ENCODE assay signal across 15 mouse cellular contexts in genomic region chr19:44752056-44752940, GRCm38 (mm10). TPM values are rescaled to one million over a fixed set of nuclear protein-coding genes. Genes with fewer than 3 reads are reported as not detected.
DNase-seq lines count a peak whose midpoint lies in the region; ATAC-seq and TF ChIP-seq lines count a peak whose summit lies in the region.
"Had no signal": no experiment of that assay in that cellular context is flagged by ENCODE, and none has a peak within 500 bp of the region (broad histone marks: within the 10 kb centered on the region; RNA-seq: fewer than 3 reads in every experiment).

No protein-coding gene starts in this region.

- H3K27me3 ChIP-seq in midbrain, embryonic 11.5 days (ENCODE audit: control insufficient read depth, insufficient read depth, low read length): peaks cover 99% of the 10 kb centered on the region
- H3K27me3 ChIP-seq in midbrain, embryonic 16.5 days (ENCODE audit: control insufficient read depth, insufficient read depth, low read depth, low read length): peaks cover 71% of the 10 kb centered on the region
- peaks cover 100% of the 10 kb centered on the region for H3K27me3 ChIP-seq in hindbrain, embryonic 13.5 days
- peaks cover 76% of the 10 kb centered on the region for H3K27me3 ChIP-seq in kidney, embryonic 16.5 days (ENCODE audit: insufficient read depth, low read length)

- no peaks in the 10 kb centered on the region for H3K36me3 ChIP-seq in midbrain, embryonic 11.5 days (ENCODE audit: control insufficient read depth, insufficient read depth, low read length)
- H3K36me3 ChIP-seq in midbrain, embryonic 16.5 days (ENCODE audit: control insufficient read depth, insufficient read depth, low read length): no peaks in the 10 kb centered on the region
- no peaks in the 10 kb centered on the region for H3K36me3 ChIP-seq in hindbrain, embryonic 13.5 days
- H3K36me3 ChIP-seq in kidney, embryonic 16.5 days (ENCODE audit: insufficient read depth, low read length): no peaks in the 10 kb centered on the region

- no peaks in the 10 kb centered on the region for H3K9me3 ChIP-seq in midbrain, embryonic 11.5 days (ENCODE audit: control insufficient read depth, low read length)
- no peaks in the 10 kb centered on the region for H3K9me3 ChIP-seq in midbrain, embryonic 16.5 days (replicated peaks; ENCODE audit: control insufficient read depth, low read length, poor library complexity, severe bottlenecking)
- H3K9me3 ChIP-seq in hindbrain, embryonic 13.5 days: no peaks in the 10 kb centered on the region
- H3K9me3 ChIP-seq in kidney, embryonic 16.5 days (ENCODE audit: low read length): no peaks in the 10 kb centered on the region

- H3K4me2 ChIP-seq in midbrain, embryonic 11.5 days: no peak overlapping the region
- H3K4me2 ChIP-seq in midbrain, embryonic 16.5 days (ENCODE audit: low read length): no peak overlapping the region
- peak overlapping the region; percentile 52 for H3K4me2 ChIP-seq in hindbrain, embryonic 13.5 days
- peak overlapping the region; percentile 70 for H3K4me2 ChIP-seq in kidney, embryonic 16.5 days (replicated peaks; ENCODE audit: low read depth, low read length)

- DNase-seq in midbrain, embryonic 11.5 days (ENCODE audit: low spot score, missing footprints): peak; percentile 93
- DNase-seq in urinary bladder, postnatal 25 days (ENCODE audit: low spot score): no peak
- no peak for DNase-seq in gastrocnemius, adult 2 months
- no peak for DNase-seq in gastrocnemius, postnatal 4 days (ENCODE audit: low spot score in 2 of 2)
- DNase-seq: cerebellum, adult 11-12 months; gastrocnemius, postnatal 25 days; lung, adult 18-20 months had no signal

- H3K4me3 ChIP-seq in midbrain, embryonic 11.5 days (ENCODE audit: low read depth, low read length): no peak overlapping the region
- no peak overlapping the region for H3K4me3 ChIP-seq in midbrain, embryonic 16.5 days (ENCODE audit: low read depth, low read length)
- peak overlapping the region; percentile 15; the same call in 1 of the 2 replicates for H3K4me3 ChIP-seq in hindbrain, embryonic 13.5 days
- peak overlapping the region; percentile 68 for H3K4me3 ChIP-seq in kidney, embryonic 16.5 days (ENCODE audit: low read length)
- H3K4me3 ChIP-seq in gastrocnemius, adult 2 months: no peak overlapping the region

- intact Hi-C loops in gastrocnemius, adult 2 months (cut with DNase I): loop anchor here (10.0 kb wide), 1 partner anchor 133 kb away; no protein-coding TSS in a partner anchor

- no peak for TF ChIP-seq CTCF in gastrocnemius, adult 2 months (IDR thresholded peaks at IDR 0.05)

- H3K4me1 ChIP-seq in midbrain, embryonic 11.5 days (ENCODE audit: control insufficient read depth, insufficient read depth, low read length): peaks cover 27% of the 10 kb centered on the region
- peaks cover 7% of the 10 kb centered on the region for H3K4me1 ChIP-seq in midbrain, embryonic 16.5 days (ENCODE audit: control insufficient read depth, insufficient read depth, low read length)
- H3K4me1 ChIP-seq in hindbrain, embryonic 13.5 days (replicated peaks): peaks cover 43% of the 10 kb centered on the region
- H3K4me1 ChIP-seq in kidney, embryonic 16.5 days (ENCODE audit: insufficient read depth, low read length): peaks cover 36% of the 10 kb centered on the region

- H3K27ac ChIP-seq in midbrain, embryonic 11.5 days (ENCODE audit: low read depth, low read length): no peak overlapping the region
- no peak overlapping the region for H3K27ac ChIP-seq in midbrain, embryonic 16.5 days (ENCODE audit: low read length)
- H3K27ac ChIP-seq in hindbrain, embryonic 13.5 days: peak overlapping the region; percentile 92
- peak overlapping the region; percentile 98 for H3K27ac ChIP-seq in kidney, embryonic 16.5 days (ENCODE audit: low read length)
- H3K27ac ChIP-seq in gastrocnemius, adult 2 months: no peak overlapping the region

- under 1% methylated on average over 31 of the region's 31 CpGs for WGBS in midbrain, embryonic 11.5 days
- WGBS in midbrain, embryonic 16.5 days: under 1% methylated on average over 31 of the region's 31 CpGs
- under 1% methylated on average over 30 of the region's 31 CpGs for WGBS in hindbrain, embryonic 13.5 days
- WGBS in kidney, embryonic 16.5 days: 2% methylated on average over 31 of the region's 31 CpGs

- H3K9ac ChIP-seq in midbrain, embryonic 11.5 days (ENCODE audit: low read length): no peak overlapping the region
- no peak overlapping the region for H3K9ac ChIP-seq in midbrain, embryonic 16.5 days (ENCODE audit: low read depth, low read length)
- H3K9ac ChIP-seq in hindbrain, embryonic 13.5 days: peak overlapping the region; percentile 56
- peak overlapping the region; percentile 93 for H3K9ac ChIP-seq in kidney, embryonic 16.5 days (replicated peaks; ENCODE audit: low read length)

- ATAC-seq in midbrain, embryonic 11.5 days (ENCODE audit: low FRiP score): no peak
- ATAC-seq in midbrain, embryonic 16.5 days: no peak
- no peak for ATAC-seq in hindbrain, embryonic 13.5 days (ENCODE audit: low FRiP score)
- no peak for ATAC-seq in kidney, embryonic 16.5 days (ENCODE audit: low FRiP score, low TSS enrichment)
- ATAC-seq in activated CD4-positive, CD25-positive, alpha-beta regulatory T cell, adult 4 months: no peak

RNA-seq across cellular contexts. Expression of gene Pax2, which starts 3.5 kb away (rescaled TPM):
- polyA plus RNA-seq in midbrain, embryonic 11.5 days (2014; fragmentation: Nextera tagmentation; extraction: Ambion mirVana): 0.34 and 0.57 TPM in 2 replicates
- polyA plus RNA-seq in midbrain, embryonic 16.5 days (2015; fragmentation: Nextera tagmentation; extraction: Ambion mirVana): 0.33 and 0.41 TPM in 2 replicates
- 17.1 and 17.2 TPM in 2 replicates for polyA plus RNA-seq in hindbrain, embryonic 13.5 days (2015; fragmentation: Nextera tagmentation; extraction: Ambion mirVana)
- polyA plus RNA-seq in kidney, embryonic 16.5 days (2015; fragmentation: Nextera tagmentation; extraction: Ambion mirVana): 23.8 and 33.2 TPM in 2 replicates
- total RNA-seq in gastrocnemius, adult 2 months (2021): not detected
- not detected for total RNA-seq in gastrocnemius, postnatal 4 days (2021)
- polyA plus RNA-seq in activated CD4-positive, CD25-positive, alpha-beta regulatory T cell, adult 4 months (2017; shearing (Covaris generic)): not detected
- total RNA-seq: gastrocnemius, postnatal 25 days; monocyte, adult 5-6 weeks had no signal
- polyA plus RNA-seq: heart, embryonic 14.5 days; large intestine, adult 2 months; stomach, embryonic 14.5 days had no signal

Comparison
In these comparisons a context has a peak if more than half of its experiments do, and no peak if none do; other contexts are left out.
1. H3K27ac ChIP-seq: peak in hindbrain, embryonic 13.5 days (single experiment) and kidney, embryonic 16.5 days (single experiment); none in midbrain, embryonic 11.5 days (single experiment), midbrain, embryonic 16.5 days (single experiment) and gastrocnemius, adult 2 months (single experiment).
2. H3K4me2 ChIP-seq: peak in hindbrain, embryonic 13.5 days (single experiment) and kidney, embryonic 16.5 days (single experiment); none in midbrain, embryonic 11.5 days (single experiment) and midbrain, embryonic 16.5 days (single experiment).
3. H3K4me3 ChIP-seq: peak in hindbrain, embryonic 13.5 days (single experiment) and kidney, embryonic 16.5 days (single experiment); none in midbrain, embryonic 11.5 days (single experiment), midbrain, embryonic 16.5 days (single experiment) and gastrocnemius, adult 2 months (single experiment).
4. H3K9ac ChIP-seq: peak in hindbrain, embryonic 13.5 days (single experiment) and kidney, embryonic 16.5 days (single experiment); none in midbrain, embryonic 11.5 days (single experiment) and midbrain, embryonic 16.5 days (single experiment).
5. RNA of gene Pax2, which starts 3.5 kb away (polyA plus RNA-seq): 23.8 to 33.2 TPM in kidney, embryonic 16.5 days and 17.1 to 17.2 TPM in hindbrain, embryonic 13.5 days; 0.34 to 0.57 TPM in midbrain, embryonic 11.5 days, 0.33 to 0.41 TPM in midbrain, embryonic 16.5 days and not detected in activated CD4-positive, CD25-positive, alpha-beta regulatory T cell, adult 4 months; every median in the first group is over 10 times any median in the second.